Mouse (Mus musculus): ENCODE results near the gene Lingo1.

DNA sequence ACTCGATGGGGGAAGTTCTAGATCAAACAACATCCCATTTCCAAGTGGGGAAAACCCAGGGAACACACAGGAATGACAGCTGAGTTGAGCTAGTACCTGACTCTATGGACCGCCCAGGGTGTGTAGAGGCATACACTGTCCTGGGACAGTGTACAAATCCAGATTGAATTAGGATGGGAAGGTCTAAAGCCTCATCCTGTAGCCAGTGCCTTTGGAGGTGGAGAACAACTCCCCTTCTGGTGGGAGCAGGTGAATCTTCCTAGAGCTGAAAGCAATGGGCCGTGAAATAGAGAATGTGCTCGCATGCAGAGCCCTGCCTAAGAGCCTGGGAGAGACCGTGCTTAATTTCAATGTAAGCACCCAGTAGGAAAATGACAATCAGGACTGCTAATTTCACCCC lies 185.8 kb downstream of the Lingo1 start:
- TF ChIP-seq CTCF (IDR thresholded peaks at IDR 0.05; ENCODE audit: extremely low read depth, insufficient read depth, insufficient read length, insufficient replicate concordance) (no peak), POLR2A (IDR thresholded peaks at IDR 0.05; ENCODE audit: low read depth, low read length) (no peak)

Data from spleen, adult 2 months (tissue).